Mouse (Mus musculus) hindbrain, postnatal 0 days (tissue): ENCODE results near the gene Hsd3b6. TPM values are rescaled to one million over a fixed set of nuclear protein-coding genes. Genes with fewer than 3 reads are reported as not detected.

Source experiments
- ATAC-seq: fragments of 200-750 bp; cut with Nextera tagmentation; 2 replicates; pipeline ENCODE4 v1.8.0; 2017; ENCODE audit warnings: mild to moderate bottlenecking, moderate TSS enrichment, moderate library complexity
- DNase-seq: peaks from one replicate; pipeline ENCODE4 v3.0.0-alpha.2; 2015; ENCODE audit warnings: low spot score
- H3K27ac ChIP-seq: fragments of 300-500 bp; sonication (generic); 2 replicates; pipeline ENCODE4 v1.5.1; 2014; ENCODE audit warnings: mild to moderate bottlenecking
- H3K27me3 ChIP-seq: fragments of 300-500 bp; sonication (generic); 2 replicates; pipeline ENCODE4 v1.6.1; 2014; ENCODE audit warnings: low read length, mixed read lengths; ENCODE audit not compliant: insufficient read depth
- H3K36me3 ChIP-seq: fragments of 300-500 bp; sonication (generic); 2 replicates; pipeline ENCODE4 v1.6.1; 2014; ENCODE audit warnings: low read length, mixed read lengths; ENCODE audit not compliant: insufficient read depth
- H3K4me1 ChIP-seq: fragments of 300-500 bp; sonication (generic); 2 replicates; pipeline ENCODE4 v1.6.1; 2014; ENCODE audit warnings: antibody characterized with exemption, low read length, mixed read lengths; ENCODE audit not compliant: insufficient read depth
- H3K4me2 ChIP-seq: fragments of 300-500 bp; sonication (generic); 2 replicates; pipeline ENCODE4 v1.6.1; 2014; ENCODE audit warnings: low read depth, mild to moderate bottlenecking, low read length, moderate library complexity, mixed read lengths
- H3K4me3 ChIP-seq: fragments of 300-500 bp; sonication (generic); 2 replicates; pipeline ENCODE4 v1.5.1; 2014; ENCODE audit warnings: low read length
- H3K9ac ChIP-seq: fragments of 300-500 bp; sonication (generic); replicated peaks from 2 replicates; pipeline ENCODE4 v1.6.1; 2014; ENCODE audit warnings: mild to moderate bottlenecking, low read length, moderate library complexity, mixed read lengths
- H3K9me3 ChIP-seq: fragments of 300-500 bp; sonication (generic); 2 replicates; pipeline ENCODE4 v1.6.1; 2016; ENCODE audit warnings: low read length, mixed read lengths
- CTCF ChIP-seq: IDR thresholded peaks from 2 replicates; pipeline ENCODE4 v1.5.1; 2016; ENCODE audit warnings: antibody characterized with exemption, control low read depth, low read depth
- WGBS: fragments of 180-500 bp; shearing (Covaris S2); extraction: QIAGEN DNeasy Blood & Tissue Kit; methylation state at CpG from one replicate; pipeline ENCODE4 v1.1.7; 2014; 5-methylcytosine and 5-hydroxymethylcytosine counted together
- polyA plus RNA-seq: library from polyadenylated mRNA; unstranded; fragments of >200 nt; fragmentation: Nextera tagmentation; extraction: Ambion mirVana; gene quantifications from 2 replicates; pipeline ENCODE4 v1.2.1, GENCODE M21; 2015
- total RNA-seq: library from RNA; depleted of rRNA; stranded (reverse); fragments of >200 nt; gene quantifications from 2 replicates; pipeline ENCODE4 v1.2.3, GENCODE M21; 2014; rRNA removed

The Hsd3b6 gene
- total and polyA plus RNA-seq, 2 experiments from 2014 or later: not detected

DNA sequence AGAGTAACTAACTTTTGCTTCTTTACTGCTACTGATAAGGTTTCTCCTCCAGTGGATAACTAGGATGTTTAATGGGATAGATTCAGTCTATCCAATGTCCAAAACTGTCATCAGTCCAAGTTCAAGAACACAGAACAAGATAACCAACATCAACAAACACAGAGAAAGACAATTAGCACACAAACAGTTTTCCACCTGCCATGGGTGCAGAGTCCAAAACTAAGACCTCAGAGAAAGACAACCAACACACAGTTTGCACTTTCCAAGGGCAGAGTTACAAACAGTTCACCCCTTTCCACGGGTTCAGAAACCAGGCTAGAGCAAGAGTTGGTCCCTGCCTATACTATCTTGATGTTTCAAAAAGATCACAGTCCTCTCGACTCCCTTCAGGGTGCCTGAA is 27.7 kb downstream of the Hsd3b6 start:
- Histone ChIP-seq H3K27ac (no peak overlapping the region), H3K4me2 (no peak overlapping the region), H3K4me3 (no peak overlapping the region), H3K9ac (no peak overlapping the region), H3K9me3 (no peaks in the 10 kb centered on the region), H3K27me3 (no peaks in the 10 kb centered on the region), H3K4me1 (no peaks in the 10 kb centered on the region), H3K36me3 (no peaks in the 10 kb centered on the region)
- DNase-seq (no peak), ATAC-seq (no peak)
- TF ChIP-seq CTCF: no peak
- 74% methylated on average over 2 of the region's 2 CpGs for WGBS

- H3K36me3 ChIP-seq: no peaks in the 10 kb centered on the region
- no peak overlapping the region for H3K4me2 ChIP-seq
These were observed 31.9 kb downstream of the Hsd3b6 start for GRCm38 (mm10) chr3:98782181-98782868.

GRCm38 (mm10) chr3:98780921-98781320 is 33.3 kb downstream of the Hsd3b6 start:
- no peaks in the 10 kb centered on the region for H3K27me3 ChIP-seq
- no peaks in the 10 kb centered on the region for H3K36me3 ChIP-seq
- ATAC-seq (no peak), DNase-seq (no peak)
- no peak overlapping the region for H3K4me3 ChIP-seq
- H3K27ac ChIP-seq: no peak overlapping the region
- H3K9me3 ChIP-seq: no peaks in the 10 kb centered on the region
- TF ChIP-seq CTCF: no peak
- no peak overlapping the region for H3K9ac ChIP-seq
- no peak overlapping the region for H3K4me2 ChIP-seq
- H3K4me1 ChIP-seq: no peaks in the 10 kb centered on the region

More at GRCm38 (mm10) chr3:98782181-98782868, 31.9 kb downstream of the Hsd3b6 start:
- TF ChIP-seq CTCF: no peak
- ATAC-seq (no peak), DNase-seq (no peak)
- Histone ChIP-seq H3K27me3 (no peaks in the 10 kb centered on the region), H3K9ac (no peak overlapping the region), H3K9me3 (no peaks in the 10 kb centered on the region), H3K27ac (no peak overlapping the region), H3K4me1 (no peaks in the 10 kb centered on the region), H3K4me3 (no peak overlapping the region)

DNA sequence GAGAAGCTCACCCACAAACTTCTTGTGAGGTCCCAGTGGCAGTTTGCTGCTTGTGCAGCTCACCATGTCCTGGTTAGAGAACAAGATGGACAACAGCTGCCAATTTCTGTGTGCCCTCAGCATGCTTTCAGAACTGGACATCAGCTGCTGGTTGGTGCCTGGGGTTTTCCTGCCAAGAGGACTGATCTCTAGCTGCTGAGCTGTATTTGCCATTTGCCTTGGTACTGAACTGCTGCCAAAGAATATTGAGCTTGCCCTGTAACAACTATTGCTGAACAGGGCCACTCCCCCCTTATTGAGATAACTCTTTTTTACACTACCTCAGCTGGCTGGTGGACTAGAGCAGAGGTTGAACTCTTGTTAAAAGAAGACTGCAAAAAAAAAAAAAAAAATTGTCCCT is 50.1 kb downstream of the Hsd3b6 start:
- H3K4me3 ChIP-seq: no peak overlapping the region
- DNase-seq: peak; percentile 2
- no peak for ATAC-seq
- no peaks in the 10 kb centered on the region for H3K27me3 ChIP-seq
- H3K4me1 ChIP-seq: no peaks in the 10 kb centered on the region
- no peak overlapping the region for H3K27ac ChIP-seq
- H3K9me3 ChIP-seq: no peaks in the 10 kb centered on the region
- no peak overlapping the region for H3K9ac ChIP-seq
- no peak overlapping the region for H3K4me2 ChIP-seq
- TF ChIP-seq CTCF: no peak
- no peaks in the 10 kb centered on the region for H3K36me3 ChIP-seq

DNA sequence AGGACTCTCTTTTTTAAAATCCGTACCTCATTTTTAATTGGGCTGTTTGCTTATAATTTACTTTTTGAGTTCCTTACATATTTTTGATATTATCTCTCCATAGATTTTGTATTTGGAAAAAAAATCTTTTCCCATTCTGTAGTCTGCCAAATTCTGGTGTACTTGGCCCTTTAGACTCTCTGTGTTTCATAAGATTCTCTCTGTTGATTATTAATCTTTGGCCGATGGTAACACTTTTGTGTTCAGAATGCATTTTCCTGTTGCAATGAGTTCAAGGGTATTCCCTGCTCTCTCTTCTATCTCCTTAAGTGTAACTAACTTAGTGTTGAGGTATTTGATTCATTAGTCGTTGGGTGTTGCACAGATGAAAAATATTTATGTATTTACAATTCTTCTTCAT is 57.4 kb downstream of the Hsd3b6 start:
- no peak for DNase-seq
- no peak overlapping the region for H3K27ac ChIP-seq
- no peaks in the 10 kb centered on the region for H3K4me1 ChIP-seq
- H3K4me2 ChIP-seq: no peak overlapping the region
- no peak overlapping the region for H3K9ac ChIP-seq
- H3K27me3 ChIP-seq: no peaks in the 10 kb centered on the region
- 89% methylated on average over 3 of the region's 3 CpGs for WGBS
- no peak for TF ChIP-seq CTCF
- ATAC-seq: no peak
- H3K9me3 ChIP-seq: no peaks in the 10 kb centered on the region
- no peak overlapping the region for H3K4me3 ChIP-seq
- no peaks in the 10 kb centered on the region for H3K36me3 ChIP-seq

Other genes starting within 250 kb of the Hsd3b6 start
- gene Gm10681, start 225.6 kb downstream of the Hsd3b6 start, total RNA-seq: not detected in 2 replicates
- gene Gm10681, start 225.6 kb downstream of the Hsd3b6 start, polyA plus RNA-seq: not detected in 2 replicates
- gene Hsd3b5, start 184.2 kb downstream of the Hsd3b6 start, total RNA-seq: not detected in 2 replicates
- not detected in 2 replicates for gene Hsd3b5, start 184.2 kb downstream of the Hsd3b6 start, polyA plus RNA-seq
- not detected in 2 replicates for gene Hsd3b2, start 89.9 kb downstream of the Hsd3b6 start, total RNA-seq
- gene Hsd3b2, start 89.9 kb downstream of the Hsd3b6 start, polyA plus RNA-seq: not detected in 2 replicates
- not detected in 2 replicates for gene Hsd3b3, start 51.3 kb downstream of the Hsd3b6 start, total RNA-seq
- 0.09 and 0.13 TPM in 2 replicates for gene Hsd3b3, start 51.3 kb downstream of the Hsd3b6 start, polyA plus RNA-seq
- gene Hsd3b1, start 45.4 kb upstream of the Hsd3b6 start, total RNA-seq: 0.10 TPM in 1 of 2 replicates, not detected in the other
- gene Hsd3b1, start 45.4 kb upstream of the Hsd3b6 start, polyA plus RNA-seq: not detected in 2 replicates
- not detected in 2 replicates for gene Hao2, start 78.8 kb upstream of the Hsd3b6 start, total RNA-seq
- not detected in 2 replicates for gene Hao2, start 78.8 kb upstream of the Hsd3b6 start, polyA plus RNA-seq